Mouse (Mus musculus) ES-Bruce4 (cell line): Measurements from ENCODE around the gene Best2.

Experiments
- CTCF ChIP-seq: IDR thresholded peaks from one replicate; pipeline ENCODE4 v1.8.1; 2011; ENCODE audit warnings: low read depth, low read length
- EP300 ChIP-seq: IDR thresholded peaks from 2 replicates; pipeline ENCODE4 v1.6.1; 2011; ENCODE audit warnings: low read depth, low read length; ENCODE audit not compliant: insufficient read depth
- POLR2A ChIP-seq: IDR thresholded peaks from one replicate; pipeline ENCODE4 v1.8.1; 2011; ENCODE audit warnings: low read length; ENCODE audit not compliant: insufficient read depth

DNA sequence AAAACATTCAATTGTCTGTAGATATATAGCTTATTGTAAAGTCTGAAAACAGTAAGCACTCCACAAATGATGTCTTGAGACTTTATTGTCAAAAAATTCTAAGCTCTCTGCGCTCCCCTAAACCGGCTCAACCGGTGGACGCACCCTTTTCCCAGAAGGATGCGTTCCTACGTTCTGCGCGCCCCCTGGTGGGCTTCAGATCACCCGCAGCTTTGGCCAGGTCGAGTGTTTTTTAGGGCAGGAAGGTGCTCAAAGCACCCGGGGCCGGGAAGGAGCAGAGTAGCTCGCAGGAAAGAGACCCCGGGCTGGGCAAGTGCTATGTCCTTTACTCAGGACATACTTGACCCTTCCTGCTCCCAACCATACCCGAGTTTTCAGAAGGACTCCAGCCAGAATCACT is 24.5 kb downstream of the Best2 start:
- peak; percentile 86 for TF ChIP-seq CTCF
- TF ChIP-seq POLR2A: no peak
- TF ChIP-seq EP300: peak; percentile 89
